Mouse (Mus musculus): ENCODE data around the gene Sec16b. TPM values are rescaled to one million over a fixed set of nuclear protein-coding genes. Genes with fewer than 3 reads are reported as not detected.

Gene Sec16b
- polyA plus RNA-seq (2015; fragmentation: Nextera tagmentation; extraction: Ambion mirVana): 0.33 and 0.43 TPM in 2 replicates

DNA sequence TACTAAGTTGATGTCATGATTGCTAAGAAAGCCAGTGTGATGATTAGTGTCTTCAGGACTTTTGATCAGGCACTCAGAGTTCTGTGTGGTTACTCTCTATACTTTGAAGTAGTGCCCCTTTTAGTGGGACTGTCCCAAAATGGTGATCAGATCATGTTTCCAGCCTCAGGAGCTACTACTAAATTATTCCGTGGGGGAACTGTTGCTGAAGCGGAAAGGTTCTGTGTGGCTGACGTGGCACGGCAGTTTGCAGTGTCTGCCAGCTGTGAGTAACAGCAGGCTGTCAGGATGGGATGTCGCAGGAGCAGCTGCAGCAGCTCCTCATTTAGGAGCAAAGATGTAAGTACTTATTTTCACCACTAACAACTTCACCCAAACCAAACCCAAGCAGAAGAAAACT, at the start of gene Sec16b:
Sec16b (plus strand) TSS at position 207 of the 400 bp plus-strand sequence.
- H3K9ac ChIP-seq: no peak within 1 kb of the TSS
- ATAC-seq (ENCODE audit: low FRiP score, low read depth): no peak
- H3K4me3 ChIP-seq: no peak within 1 kb of the TSS
- H3K27ac ChIP-seq (replicated peaks): no peak within 1 kb of the TSS
- no peaks in the 10 kb centered on the region for H3K36me3 ChIP-seq
- H3K4me2 ChIP-seq: no peak within 1 kb of the TSS
- peaks cover 9% of the 10 kb centered on the region for H3K4me1 ChIP-seq (replicated peaks)
- WGBS: 13% methylated on average over 5 of the region's 5 CpGs
- H3K27me3 ChIP-seq: no peaks in the 10 kb centered on the region
- no peaks in the 10 kb centered on the region for H3K9me3 ChIP-seq

DNA sequence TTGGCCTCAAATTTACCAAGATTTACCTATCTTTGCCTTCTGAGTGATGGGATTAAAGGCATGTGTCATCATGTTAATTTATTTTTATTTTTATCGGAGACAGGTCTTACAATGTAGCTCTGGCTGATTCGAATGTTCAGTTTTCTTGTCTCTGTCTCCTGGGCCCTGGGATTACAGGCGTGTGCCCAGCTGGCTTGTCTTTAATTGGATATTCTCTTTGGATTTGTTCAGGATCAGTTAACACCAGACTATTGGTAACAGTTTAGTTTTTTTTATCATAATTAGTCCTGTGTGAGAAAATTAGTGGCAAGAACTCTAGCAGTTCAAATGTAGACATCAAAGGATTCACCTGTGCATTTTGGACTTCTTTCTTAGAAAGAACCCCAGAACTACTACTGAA, 48.7 kb upstream of the Sec16b start:
- no peaks in the 10 kb centered on the region for H3K36me3 ChIP-seq
- 38% methylated on average over 3 of the region's 3 CpGs for WGBS
- no peak overlapping the region for H3K4me3 ChIP-seq
- no peak overlapping the region for H3K27ac ChIP-seq (replicated peaks)
- H3K27me3 ChIP-seq: no peaks in the 10 kb centered on the region
- H3K4me1 ChIP-seq (replicated peaks): peaks cover 9% of the 10 kb centered on the region; the same call in 1 of the 2 replicates
- ATAC-seq (ENCODE audit: low FRiP score, low read depth): no peak
- no peak overlapping the region for H3K4me2 ChIP-seq
- H3K9ac ChIP-seq: no peak overlapping the region
- H3K9me3 ChIP-seq: no peaks in the 10 kb centered on the region

DNA sequence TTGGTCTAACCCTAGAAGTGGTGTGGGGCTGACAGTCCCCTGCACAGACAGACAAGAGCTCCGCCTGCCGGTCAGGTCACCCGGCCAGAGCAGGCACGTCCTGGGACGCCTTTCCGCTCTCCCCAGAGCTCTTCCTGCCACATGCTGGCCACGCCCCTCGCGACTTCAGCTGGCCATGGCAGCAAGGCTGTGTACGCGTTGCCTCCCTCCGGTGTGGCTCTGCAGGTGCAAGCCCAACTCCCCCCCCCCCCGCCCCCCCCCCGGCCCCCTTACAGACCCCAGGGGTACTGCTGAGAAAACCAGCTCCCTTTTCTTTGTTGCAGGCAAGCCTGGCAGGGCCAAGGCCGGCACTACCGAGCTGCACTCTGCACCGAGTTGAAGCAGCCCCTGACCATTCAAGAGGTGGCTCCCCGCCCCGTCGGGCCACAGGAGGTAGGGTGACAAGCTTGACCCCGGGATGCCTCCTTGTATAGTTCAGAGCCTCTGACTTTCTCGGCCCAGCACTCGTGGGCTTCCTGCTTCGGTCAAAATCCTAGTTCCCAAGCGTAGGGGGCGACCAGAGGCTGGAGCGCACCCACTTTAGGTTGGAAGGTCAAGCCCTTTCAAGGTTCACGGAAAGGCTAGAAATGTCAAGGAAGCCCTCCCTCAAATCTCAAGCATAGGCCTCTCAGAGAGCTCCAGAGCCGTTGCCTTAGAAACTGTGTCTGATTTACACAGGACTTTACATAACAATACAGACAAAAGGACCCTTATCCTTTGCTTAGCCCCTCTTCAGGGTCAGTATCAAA, 47.9 kb upstream of the Sec16b start, which contains the start of gene Cryzl2:
Cryzl2 (plus strand) TSS at position 157 of the 788 bp plus-strand sequence.
- 2% methylated on average over 27 of the region's 29 CpGs for WGBS
- no peak within 1 kb of the TSS for H3K27ac ChIP-seq (replicated peaks)
- H3K27me3 ChIP-seq: no peaks in the 10 kb centered on the region
- peaks cover 9% of the 10 kb centered on the region; the same call in 1 of the 2 replicates for H3K4me1 ChIP-seq (replicated peaks)
- H3K9me3 ChIP-seq: no peaks in the 10 kb centered on the region
- H3K9ac ChIP-seq: no peak within 1 kb of the TSS
- peak within 1 kb of the TSS; percentile 25 for H3K4me3 ChIP-seq
- ATAC-seq (ENCODE audit: low FRiP score, low read depth): peak; percentile 87
- H3K36me3 ChIP-seq: no peaks in the 10 kb centered on the region
- peak within 1 kb of the TSS; percentile 48 for H3K4me2 ChIP-seq

DNA sequence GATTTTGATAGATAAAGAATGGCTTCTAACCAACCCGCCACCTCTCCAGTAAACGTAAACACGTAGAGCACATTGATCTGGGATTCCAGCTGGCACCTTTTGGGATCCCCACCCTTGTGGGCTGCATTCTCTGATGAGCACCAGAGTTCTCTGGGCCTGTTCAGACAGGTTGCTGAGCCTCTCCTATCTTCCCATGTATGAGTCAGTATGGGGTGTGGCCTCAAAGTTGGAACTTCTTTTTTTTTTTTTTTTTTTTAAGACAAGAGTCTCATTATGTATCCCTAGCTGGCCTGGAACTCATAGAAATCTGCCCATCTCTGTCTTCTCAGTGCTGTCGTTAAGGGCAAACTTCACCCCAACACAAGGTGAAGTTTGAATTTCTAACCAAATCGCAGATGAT, 46.6 kb upstream of the Sec16b start:
- Histone ChIP-seq H3K4me3 (no peak overlapping the region), H3K9me3 (no peaks in the 10 kb centered on the region), H3K4me1 (replicated peaks) (peaks cover 9% of the 10 kb centered on the region; the same call in 1 of the 2 replicates), H3K36me3 (no peaks in the 10 kb centered on the region), H3K27me3 (no peaks in the 10 kb centered on the region), H3K27ac (replicated peaks) (no peak overlapping the region), H3K9ac (no peak overlapping the region), H3K4me2 (no peak overlapping the region)
- ATAC-seq (ENCODE audit: low FRiP score, low read depth): no peak
- WGBS: 95% methylated on average over 5 of the region's 5 CpGs

DNA sequence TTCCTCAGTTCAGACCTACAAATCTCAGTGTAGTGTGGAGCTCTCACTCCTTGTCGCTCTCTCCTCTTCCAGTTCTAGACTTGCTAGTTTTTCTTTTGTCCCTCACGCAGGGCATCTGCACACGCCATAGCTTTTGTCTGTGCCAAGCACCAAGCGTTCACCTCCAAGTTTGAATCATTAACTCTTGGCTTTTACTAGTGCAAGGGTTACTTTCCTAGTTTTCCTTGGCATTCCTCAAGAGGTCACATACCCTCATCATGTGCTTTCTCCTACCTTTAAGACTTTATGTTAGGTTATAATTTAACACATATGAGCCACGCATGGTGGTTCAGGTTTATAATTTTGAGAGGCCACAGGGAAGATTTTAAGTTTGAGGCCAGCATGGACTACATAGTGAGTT, 45.3 kb upstream of the Sec16b start:
- Histone ChIP-seq H3K4me3 (no peak overlapping the region), H3K9me3 (no peaks in the 10 kb centered on the region), H3K4me1 (replicated peaks) (peaks cover 9% of the 10 kb centered on the region; the same call in 1 of the 2 replicates), H3K9ac (no peak overlapping the region), H3K27ac (replicated peaks) (no peak overlapping the region), H3K4me2 (no peak overlapping the region), H3K27me3 (no peaks in the 10 kb centered on the region), H3K36me3 (no peaks in the 10 kb centered on the region)
- no peak for ATAC-seq (ENCODE audit: low FRiP score, low read depth)
- WGBS: 95% methylated on average over 5 of the region's 5 CpGs

DNA sequence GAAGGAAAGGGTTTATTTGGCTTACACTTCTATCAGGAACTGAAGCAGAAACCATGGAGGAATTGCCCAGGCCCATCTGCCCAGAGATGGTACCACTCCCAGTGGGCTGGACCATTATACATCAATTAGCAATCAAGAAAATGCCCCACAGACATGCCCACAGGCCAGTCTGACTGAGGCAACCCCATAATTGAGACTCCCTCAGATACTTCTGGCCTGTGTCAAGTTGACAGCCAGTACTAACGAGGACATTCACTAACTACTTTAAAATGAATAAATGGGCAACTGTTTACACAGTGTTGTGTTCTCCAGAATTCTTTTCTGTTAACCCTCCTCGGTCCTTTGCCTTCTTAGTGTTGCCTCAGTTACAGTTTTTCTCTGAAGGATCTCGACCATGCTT, 44.2 kb upstream of the Sec16b start:
- WGBS: 65% methylated on average over 3 of the region's 3 CpGs
- H3K4me1 ChIP-seq (replicated peaks): peaks cover 9% of the 10 kb centered on the region; the same call in 1 of the 2 replicates
- no peaks in the 10 kb centered on the region for H3K36me3 ChIP-seq
- no peak overlapping the region for H3K4me3 ChIP-seq
- H3K27me3 ChIP-seq: no peaks in the 10 kb centered on the region
- H3K4me2 ChIP-seq: no peak overlapping the region
- no peaks in the 10 kb centered on the region for H3K9me3 ChIP-seq
- no peak overlapping the region for H3K9ac ChIP-seq
- ATAC-seq (ENCODE audit: low FRiP score, low read depth): no peak
- no peak overlapping the region for H3K27ac ChIP-seq (replicated peaks)

DNA sequence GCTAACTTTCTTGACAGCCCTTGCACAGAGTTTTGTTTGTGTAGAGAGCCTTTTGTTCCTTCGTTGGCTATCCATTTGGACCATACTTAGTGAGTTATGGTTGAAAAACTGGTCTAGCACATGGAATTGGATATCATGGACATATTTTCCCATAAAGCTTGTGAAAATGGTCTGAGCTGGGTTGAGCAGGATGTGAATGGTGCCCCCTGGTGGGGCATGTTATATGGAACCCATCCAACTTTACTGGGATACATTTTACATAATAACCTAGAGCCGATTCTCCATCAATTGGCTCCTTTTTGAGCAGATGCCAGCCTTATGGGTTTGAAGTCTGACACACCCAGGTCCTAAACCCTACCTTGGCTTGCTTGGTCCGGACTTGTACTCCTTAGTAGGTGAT, 41.3 kb upstream of the Sec16b start:
- WGBS: 77% methylated on average over 3 of the region's 3 CpGs
- Histone ChIP-seq H3K27ac (replicated peaks) (no peak overlapping the region), H3K36me3 (no peaks in the 10 kb centered on the region), H3K4me3 (no peak overlapping the region), H3K9ac (no peak overlapping the region), H3K9me3 (no peaks in the 10 kb centered on the region), H3K4me2 (no peak overlapping the region), H3K4me1 (replicated peaks) (no peaks in the 10 kb centered on the region), H3K27me3 (no peaks in the 10 kb centered on the region)
- ATAC-seq (ENCODE audit: low FRiP score, low read depth): no peak

DNA sequence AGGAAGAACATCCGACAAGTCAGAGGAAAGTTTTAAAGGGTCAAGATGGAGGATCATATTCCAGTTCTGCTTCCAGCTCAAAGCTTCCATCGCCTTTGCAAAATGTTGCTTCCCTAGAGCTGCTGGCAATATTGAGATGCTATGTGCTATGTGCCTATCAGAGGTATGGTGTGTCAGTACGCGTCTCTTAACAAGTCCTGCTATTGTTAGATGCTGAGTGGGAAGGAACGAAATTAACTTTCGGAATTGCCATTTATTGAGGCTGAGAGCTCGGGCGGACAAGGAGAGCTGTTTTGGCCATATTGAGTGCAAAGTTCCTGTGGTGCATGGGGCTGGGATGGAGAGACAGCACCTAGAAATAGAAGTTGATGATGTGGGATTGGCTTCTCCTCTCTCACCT, 38.7 kb upstream of the Sec16b start:
- H3K27me3 ChIP-seq: no peaks in the 10 kb centered on the region
- no peaks in the 10 kb centered on the region for H3K9me3 ChIP-seq
- no peaks in the 10 kb centered on the region for H3K36me3 ChIP-seq
- H3K4me2 ChIP-seq: no peak overlapping the region
- WGBS: 96% methylated on average over 8 of the region's 8 CpGs
- ATAC-seq (ENCODE audit: low FRiP score, low read depth): no peak
- no peaks in the 10 kb centered on the region for H3K4me1 ChIP-seq (replicated peaks)
- H3K27ac ChIP-seq (replicated peaks): no peak overlapping the region
- H3K9ac ChIP-seq: no peak overlapping the region
- H3K4me3 ChIP-seq: no peak overlapping the region

DNA sequence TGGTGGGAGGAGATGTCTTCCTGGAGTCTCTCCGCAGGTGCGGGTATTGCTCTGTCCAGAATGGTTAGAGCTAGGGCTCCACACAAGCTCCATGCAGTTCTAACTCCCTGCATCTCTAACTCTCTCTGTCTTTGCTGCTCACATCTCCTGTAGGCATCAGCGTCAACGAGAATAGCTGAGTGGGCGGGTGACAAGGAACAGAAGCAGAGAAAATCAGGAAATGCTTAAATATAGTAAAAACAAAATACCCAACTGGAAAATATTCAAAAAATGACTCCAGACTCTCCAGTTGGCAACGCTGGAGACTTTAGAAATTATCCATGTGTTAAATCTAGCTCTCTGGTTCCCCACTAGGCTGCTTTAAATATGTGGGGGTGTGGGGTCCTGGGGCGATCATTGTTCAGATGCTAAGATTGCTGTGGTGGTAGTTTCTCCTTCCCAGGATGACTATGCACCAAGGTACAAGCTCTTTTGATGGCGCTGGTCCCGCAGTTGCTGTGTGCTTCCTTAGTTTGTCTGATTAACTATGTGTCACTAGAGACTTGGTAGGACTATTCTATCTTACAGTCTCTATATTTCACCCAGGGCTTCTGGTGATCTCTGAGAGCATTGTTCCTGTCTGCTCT, 35.7 kb upstream of the Sec16b start:
- Histone ChIP-seq H3K9me3 (no peaks in the 10 kb centered on the region), H3K4me2 (no peak overlapping the region), H3K9ac (no peak overlapping the region), H3K27me3 (no peaks in the 10 kb centered on the region), H3K27ac (replicated peaks) (no peak overlapping the region), H3K36me3 (no peaks in the 10 kb centered on the region), H3K4me1 (replicated peaks) (no peaks in the 10 kb centered on the region), H3K4me3 (no peak overlapping the region)
- WGBS: 93% methylated on average over 9 of the region's 9 CpGs
- no peak for ATAC-seq (ENCODE audit: low FRiP score, low read depth)

DNA sequence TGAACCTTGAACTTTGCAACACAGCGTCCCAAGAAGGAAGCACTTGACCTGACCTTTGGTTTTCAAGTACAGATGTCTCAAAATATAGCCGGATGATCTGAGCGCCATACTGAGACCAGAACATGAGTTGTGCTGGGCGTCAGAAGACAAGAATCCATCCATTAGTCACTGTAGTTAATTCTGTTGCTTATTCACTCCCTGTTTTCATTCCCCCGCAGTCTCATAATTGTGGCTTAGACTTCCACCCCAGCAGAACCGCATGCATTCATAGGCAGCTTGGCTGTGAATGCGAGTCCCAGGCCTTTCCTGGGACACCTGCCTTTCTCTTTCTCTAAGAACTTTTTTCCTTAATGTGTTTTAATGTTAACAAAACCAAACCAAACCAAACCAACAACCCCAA, 33.8 kb upstream of the Sec16b start:
- Histone ChIP-seq H3K4me1 (replicated peaks) (no peaks in the 10 kb centered on the region), H3K4me2 (no peak overlapping the region), H3K27ac (replicated peaks) (no peak overlapping the region), H3K27me3 (no peaks in the 10 kb centered on the region), H3K9ac (no peak overlapping the region), H3K9me3 (no peaks in the 10 kb centered on the region), H3K4me3 (no peak overlapping the region), H3K36me3 (no peaks in the 10 kb centered on the region)
- no peak for ATAC-seq (ENCODE audit: low FRiP score, low read depth)
- WGBS: 92% methylated on average over 7 of the region's 7 CpGs

DNA sequence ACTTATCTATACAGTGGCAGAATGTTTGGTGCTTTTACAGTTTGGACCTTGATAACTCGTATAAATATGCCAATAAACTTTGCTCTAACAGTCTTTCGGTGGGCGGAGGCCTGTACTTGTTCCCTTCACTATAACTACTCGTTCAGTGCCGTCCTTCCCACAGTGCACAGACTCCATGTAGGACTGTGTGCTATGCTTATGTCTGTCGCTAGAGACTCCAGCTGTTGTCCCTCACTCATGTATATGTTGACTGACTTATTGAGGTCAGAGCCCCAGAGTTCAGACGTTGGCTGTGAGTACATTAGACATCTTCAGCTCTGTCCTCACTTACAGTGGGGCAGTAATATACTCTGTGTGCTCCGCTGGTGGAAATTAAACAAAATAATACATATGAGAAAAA, 31.7 kb upstream of the Sec16b start:
- H3K4me1 ChIP-seq (replicated peaks): no peaks in the 10 kb centered on the region
- no peak overlapping the region for H3K27ac ChIP-seq (replicated peaks)
- no peaks in the 10 kb centered on the region for H3K27me3 ChIP-seq
- no peak overlapping the region for H3K4me2 ChIP-seq
- no peak overlapping the region for H3K9ac ChIP-seq
- WGBS: 87% methylated on average over 8 of the region's 8 CpGs
- no peak for ATAC-seq (ENCODE audit: low FRiP score, low read depth)
- H3K36me3 ChIP-seq: no peaks in the 10 kb centered on the region
- H3K4me3 ChIP-seq: no peak overlapping the region
- no peaks in the 10 kb centered on the region for H3K9me3 ChIP-seq

DNA sequence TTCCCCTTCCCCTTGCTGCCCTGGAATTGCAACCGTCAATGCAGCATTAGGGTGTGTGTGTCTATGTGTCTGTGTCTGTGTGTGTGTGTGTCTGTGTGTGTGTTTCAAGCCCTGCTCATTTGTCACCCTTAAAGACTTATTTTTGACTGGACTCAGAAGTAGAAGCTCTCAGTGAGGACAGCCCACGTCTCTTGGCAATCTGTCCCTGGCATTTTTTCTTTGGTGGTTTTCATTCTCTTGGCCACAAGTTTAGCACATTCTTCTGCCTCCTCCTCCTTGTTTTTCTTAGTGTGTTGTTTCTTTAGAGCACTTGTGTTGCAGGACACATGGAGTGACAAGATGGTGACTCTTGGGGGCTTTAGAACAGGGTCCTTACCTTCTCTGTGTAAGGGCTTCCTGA, 30.3 kb upstream of the Sec16b start:
- H3K27ac ChIP-seq (replicated peaks): no peak overlapping the region
- no peak for ATAC-seq (ENCODE audit: low FRiP score, low read depth)
- no peaks in the 10 kb centered on the region for H3K27me3 ChIP-seq
- no peak overlapping the region for H3K4me3 ChIP-seq
- H3K4me2 ChIP-seq: no peak overlapping the region
- H3K9ac ChIP-seq: no peak overlapping the region
- no peaks in the 10 kb centered on the region for H3K9me3 ChIP-seq
- 73% methylated on average over 2 of the region's 2 CpGs for WGBS
- H3K4me1 ChIP-seq (replicated peaks): no peaks in the 10 kb centered on the region
- H3K36me3 ChIP-seq: no peaks in the 10 kb centered on the region
